Mouse (Mus musculus): Measurements from ENCODE around the gene Trub2. TPM values are rescaled to one million over a fixed set of nuclear protein-coding genes. Genes with fewer than 3 reads are reported as not detected.

Trub2 gene
- total RNA-seq, 1 experiment: 78.5 TPM

DNA sequence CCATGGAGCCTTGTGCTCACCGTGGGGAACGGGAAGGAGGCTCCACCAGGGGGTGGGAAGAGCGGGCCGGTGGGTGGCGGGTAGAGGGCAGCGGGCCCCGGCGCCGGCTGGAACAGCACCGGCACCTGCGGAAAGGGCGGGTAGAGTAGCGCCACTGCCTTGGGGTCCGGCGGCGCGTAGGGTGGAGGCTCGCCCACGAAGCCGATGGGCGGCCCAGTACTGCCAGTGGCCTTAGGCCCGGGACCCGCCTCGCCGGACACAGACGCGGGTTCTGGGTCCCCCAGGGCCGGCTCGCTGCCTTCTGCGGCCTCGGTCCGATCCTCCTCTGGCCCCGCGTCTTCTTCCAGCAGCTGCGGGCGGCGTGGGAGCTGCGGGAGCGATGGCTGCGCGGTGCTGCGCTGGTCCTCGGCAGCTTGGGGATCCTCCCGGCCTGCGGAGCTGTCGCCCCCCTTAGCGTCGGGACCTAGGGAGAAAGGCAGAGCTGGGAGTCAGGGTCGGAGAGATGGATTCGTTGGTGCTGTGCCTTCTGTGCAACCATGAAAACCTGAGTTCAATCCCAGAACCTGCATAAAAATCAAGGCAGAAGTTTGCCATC, 41.0 kb downstream of the Trub2 start:
- Histone ChIP-seq H3K4me3 (ENCODE audit: insufficient read depth in 1 of 2, low read depth in 1 of 2, low read length in 2 of 2, poor library complexity in 1 of 2, severe bottlenecking in 1 of 2) (peak overlapping the region; percentile 67 to 73), H3K9ac (ENCODE audit: insufficient read depth, low read depth, low read length, poor library complexity, severe bottlenecking) (peak overlapping the region; percentile 72), H3K4me1 (ENCODE audit: control insufficient read depth in 2 of 2, insufficient read depth in 2 of 2, low read length in 2 of 2, poor library complexity in 1 of 2) (peaks cover 3 to 23% of the 10 kb centered on the region in 2 experiments; a peak in 2 of 4 replicates), H3K36me3 (ENCODE audit: control insufficient read depth, insufficient read depth, low read length, poor library complexity, severe bottlenecking) (no peaks in the 10 kb centered on the region), H3K27ac (ENCODE audit: insufficient read depth, low read depth, low read length, poor library complexity, severe bottlenecking) (no peak overlapping the region), H3K9me3 (ENCODE audit: control insufficient read depth, insufficient read depth, low read depth, low read length) (no peaks in the 10 kb centered on the region)
- in situ Hi-C loops (cut with MboI; ENCODE audit: low sequenced_read_pairs in 2 of 2, unreplicated experiment in 2 of 2): no loop called here
- DNase-seq (ENCODE audit: low read depth, low spot score): no peak
- TF ChIP-seq HCFC1 (IDR thresholded peaks at IDR 0.05; ENCODE audit: borderline replicate concordance, insufficient read depth, low read length): no peak
- TF ChIP-seq CHD2 (IDR thresholded peaks at IDR 0.05; ENCODE audit: low read depth, low read length): no peak
- no peak for TF ChIP-seq MAFK (IDR thresholded peaks at IDR 0.05; ENCODE audit: insufficient read depth, low read depth, low read length)
- TF ChIP-seq ZNF384 (IDR thresholded peaks at IDR 0.05; ENCODE audit: low read depth, low read length): no peak
- TF ChIP-seq ZC3H11A (IDR thresholded peaks at IDR 0.05; ENCODE audit: borderline replicate concordance, low read depth, low read length): no peak

- no peak overlapping the region for H3K9ac ChIP-seq (ENCODE audit: insufficient read depth, low read depth, low read length, poor library complexity, severe bottlenecking)
- no peaks in the 10 kb centered on the region for H3K9me3 ChIP-seq (ENCODE audit: control insufficient read depth, insufficient read depth, low read depth, low read length)
- no peak overlapping the region for H3K4me3 ChIP-seq (ENCODE audit: insufficient read depth in 1 of 2, low read depth in 1 of 2, low read length in 2 of 2, poor library complexity in 1 of 2, severe bottlenecking in 1 of 2)
- H3K4me1 ChIP-seq (ENCODE audit: control insufficient read depth in 2 of 2, insufficient read depth in 2 of 2, low read length in 2 of 2, poor library complexity in 1 of 2): peaks cover 3 to 24% of the 10 kb centered on the region in 2 experiments; a peak in 2 of 4 replicates
- DNase-seq (ENCODE audit: low read depth, low spot score): no peak
- no peak overlapping the region for H3K27ac ChIP-seq (ENCODE audit: insufficient read depth, low read depth, low read length, poor library complexity, severe bottlenecking)
- TF ChIP-seq ZNF384 (IDR thresholded peaks at IDR 0.05; ENCODE audit: low read depth, low read length) (peak; percentile 77; the same call in 1 of the 2 replicates), CHD2 (IDR thresholded peaks at IDR 0.05; ENCODE audit: low read depth, low read length) (no peak), MAFK (IDR thresholded peaks at IDR 0.05; ENCODE audit: insufficient read depth, low read depth, low read length) (no peak), ZC3H11A (IDR thresholded peaks at IDR 0.05; ENCODE audit: borderline replicate concordance, low read depth, low read length) (no peak)
- H3K36me3 ChIP-seq (ENCODE audit: control insufficient read depth, insufficient read depth, low read length, poor library complexity, severe bottlenecking): peaks cover 5% of the 10 kb centered on the region; the same call in 1 of the 2 replicates
- in situ Hi-C loops (cut with MboI; ENCODE audit: low sequenced_read_pairs in 2 of 2, unreplicated experiment in 2 of 2): no loop called here
These were observed 44.0 kb downstream of the Trub2 start for GRCm38 (mm10) chr2:29744256-29744655.

GRCm38 (mm10) chr2:29741207-29741606, 47.1 kb downstream of the Trub2 start:
- in situ Hi-C loops (cut with MboI; ENCODE audit: low sequenced_read_pairs in 2 of 2, unreplicated experiment in 2 of 2): no loop called here
- TF ChIP-seq CHD2 (IDR thresholded peaks at IDR 0.05; ENCODE audit: low read depth, low read length) (no peak), HCFC1 (IDR thresholded peaks at IDR 0.05; ENCODE audit: borderline replicate concordance, insufficient read depth, low read length) (no peak), MAFK (IDR thresholded peaks at IDR 0.05; ENCODE audit: insufficient read depth, low read depth, low read length) (no peak), ZC3H11A (IDR thresholded peaks at IDR 0.05; ENCODE audit: borderline replicate concordance, low read depth, low read length) (no peak)

GRCm38 (mm10) chr2:29739368-29739767, 48.9 kb downstream of the Trub2 start:
- Histone ChIP-seq H3K36me3 (ENCODE audit: control insufficient read depth, insufficient read depth, low read length, poor library complexity, severe bottlenecking) (peaks cover 44% of the 10 kb centered on the region), H3K9me3 (ENCODE audit: control insufficient read depth, insufficient read depth, low read depth, low read length) (no peaks in the 10 kb centered on the region), H3K27ac (ENCODE audit: insufficient read depth, low read depth, low read length, poor library complexity, severe bottlenecking) (no peak overlapping the region), H3K4me3 (ENCODE audit: insufficient read depth in 1 of 2, low read depth in 1 of 2, low read length in 2 of 2, poor library complexity in 1 of 2, severe bottlenecking in 1 of 2) (no peak overlapping the region), H3K4me1 (ENCODE audit: control insufficient read depth in 2 of 2, insufficient read depth in 2 of 2, low read length in 2 of 2, poor library complexity in 1 of 2) (peaks cover 2 to 12% of the 10 kb centered on the region in 2 experiments; a peak in 2 of 4 replicates), H3K9ac (ENCODE audit: insufficient read depth, low read depth, low read length, poor library complexity, severe bottlenecking) (no peak overlapping the region)
- TF ChIP-seq HCFC1 (IDR thresholded peaks at IDR 0.05; ENCODE audit: borderline replicate concordance, insufficient read depth, low read length): no peak
- no peak for TF ChIP-seq CHD2 (IDR thresholded peaks at IDR 0.05; ENCODE audit: low read depth, low read length)
- no peak for TF ChIP-seq MAFK (IDR thresholded peaks at IDR 0.05; ENCODE audit: insufficient read depth, low read depth, low read length)
- TF ChIP-seq ZC3H11A (IDR thresholded peaks at IDR 0.05; ENCODE audit: borderline replicate concordance, low read depth, low read length): no peak
- TF ChIP-seq ZNF384 (IDR thresholded peaks at IDR 0.05; ENCODE audit: low read depth, low read length): no peak
- DNase-seq (ENCODE audit: low read depth, low spot score): no peak
- in situ Hi-C loops (cut with MboI; ENCODE audit: low sequenced_read_pairs in 2 of 2, unreplicated experiment in 2 of 2): no loop called here

More at GRCm38 (mm10) chr2:29741207-29741606, 47.1 kb downstream of the Trub2 start:
- Histone ChIP-seq H3K4me3 (ENCODE audit: insufficient read depth in 1 of 2, low read depth in 1 of 2, low read length in 2 of 2, poor library complexity in 1 of 2, severe bottlenecking in 1 of 2) (no peak overlapping the region), H3K9me3 (ENCODE audit: control insufficient read depth, insufficient read depth, low read depth, low read length) (no peaks in the 10 kb centered on the region), H3K27ac (ENCODE audit: insufficient read depth, low read depth, low read length, poor library complexity, severe bottlenecking) (no peak overlapping the region), H3K9ac (ENCODE audit: insufficient read depth, low read depth, low read length, poor library complexity, severe bottlenecking) (no peak overlapping the region), H3K36me3 (ENCODE audit: control insufficient read depth, insufficient read depth, low read length, poor library complexity, severe bottlenecking) (peaks cover 30% of the 10 kb centered on the region), H3K4me1 (ENCODE audit: control insufficient read depth in 2 of 2, insufficient read depth in 2 of 2, low read length in 2 of 2, poor library complexity in 1 of 2) (peaks cover 3 to 17% of the 10 kb centered on the region in 2 experiments; a peak in 2 of 4 replicates)
- no peak for DNase-seq (ENCODE audit: low read depth, low spot score)
